ENCODE assay signal across 17 mouse cellular contexts in genomic region chr3:153738421-153738820, GRCm38 (mm10). TPM values are rescaled to one million over a fixed set of nuclear protein-coding genes. Genes with fewer than 3 reads are reported as not detected.
DNase-seq lines count a peak whose midpoint lies in the region; ATAC-seq and TF ChIP-seq lines count a peak whose summit lies in the region.
"Had no signal": no experiment of that assay in that cellular context is flagged by ENCODE, and none has a peak within 500 bp of the region (broad histone marks: within the 10 kb centered on the region; RNA-seq: fewer than 3 reads in every experiment).

No protein-coding gene starts in this region.

- no peak overlapping the region for H3K9ac ChIP-seq in forebrain, embryonic 12.5 days
- H3K9ac ChIP-seq in forebrain, embryonic 15.5 days (replicated peaks): no peak overlapping the region
- H3K9ac ChIP-seq in stomach, embryonic 14.5 days (replicated peaks; ENCODE audit: low read depth, low read length): no peak overlapping the region
- no peak overlapping the region for H3K9ac ChIP-seq in stomach, postnatal 0 days (ENCODE audit: low read length)
- no peak overlapping the region for H3K9ac ChIP-seq in hindbrain, embryonic 16.5 days (ENCODE audit: low read depth, low read length)
- H3K9ac ChIP-seq: heart, embryonic 13.5 days; liver, embryonic 13.5 days; midbrain, embryonic 15.5 days had no signal

- no peaks in the 10 kb centered on the region for H3K36me3 ChIP-seq in forebrain, embryonic 12.5 days (replicated peaks)
- no peaks in the 10 kb centered on the region for H3K36me3 ChIP-seq in forebrain, embryonic 15.5 days
- H3K36me3 ChIP-seq in stomach, embryonic 14.5 days (ENCODE audit: control insufficient read depth, insufficient read depth, low read length): no peaks in the 10 kb centered on the region
- H3K36me3 ChIP-seq in stomach, postnatal 0 days (ENCODE audit: control insufficient read depth, insufficient read depth, low read length): no peaks in the 10 kb centered on the region
- H3K36me3 ChIP-seq in hindbrain, embryonic 16.5 days (ENCODE audit: control insufficient read depth, insufficient read depth, low read length): no peaks in the 10 kb centered on the region
- H3K36me3 ChIP-seq in thymus, adult 2 months (ENCODE audit: control insufficient read depth, insufficient read depth, low read length): no peaks in the 10 kb centered on the region
- H3K36me3 ChIP-seq: heart, embryonic 13.5 days; liver, embryonic 13.5 days; midbrain, embryonic 15.5 days had no signal

- H3K4me2 ChIP-seq in forebrain, embryonic 12.5 days: no peak overlapping the region; the same call in 1 of the 2 replicates
- H3K4me2 ChIP-seq in forebrain, embryonic 15.5 days (replicated peaks): no peak overlapping the region
- H3K4me2 ChIP-seq in stomach, embryonic 14.5 days (replicated peaks; ENCODE audit: low read depth, low read length): no peak overlapping the region
- no peak overlapping the region for H3K4me2 ChIP-seq in stomach, postnatal 0 days (replicated peaks; ENCODE audit: low read depth)
- H3K4me2 ChIP-seq in hindbrain, embryonic 16.5 days (ENCODE audit: low read length): no peak overlapping the region
- H3K4me2 ChIP-seq: heart, embryonic 13.5 days; liver, embryonic 13.5 days; midbrain, embryonic 15.5 days had no signal

- TF ChIP-seq POLR2A in thymus, adult 2 months (IDR thresholded peaks at IDR 0.05; ENCODE audit: control insufficient read depth, extremely low read depth, insufficient read depth, low read length, poor library complexity): no peak
- no peak for TF ChIP-seq POLR2A in cerebellum, adult 2 months (IDR thresholded peaks at IDR 0.05; ENCODE audit: borderline replicate concordance, insufficient read depth, low read length)

- H3K4me3 ChIP-seq in forebrain, embryonic 12.5 days (replicated peaks): no peak overlapping the region
- no peak overlapping the region for H3K4me3 ChIP-seq in forebrain, embryonic 15.5 days
- no peak overlapping the region for H3K4me3 ChIP-seq in stomach, embryonic 14.5 days (ENCODE audit: low read depth, low read length)
- H3K4me3 ChIP-seq in stomach, postnatal 0 days (ENCODE audit: low read depth, low read length): no peak overlapping the region
- H3K4me3 ChIP-seq in hindbrain, embryonic 16.5 days (ENCODE audit: low read length): no peak overlapping the region
- H3K4me3 ChIP-seq in thymus, adult 2 months (ENCODE audit: control insufficient read depth, insufficient read depth, low read length): no peak overlapping the region
- H3K4me3 ChIP-seq in cerebellum, adult 2 months (replicated peaks; ENCODE audit: insufficient read depth, low read depth, low read length): no peak overlapping the region
- H3K4me3 ChIP-seq: heart, embryonic 13.5 days; liver, embryonic 13.5 days; midbrain, embryonic 15.5 days had no signal

- H3K27ac ChIP-seq in forebrain, embryonic 12.5 days: no peak overlapping the region
- no peak overlapping the region for H3K27ac ChIP-seq in forebrain, embryonic 15.5 days (replicated peaks)
- peak overlapping the region; percentile 58 for H3K27ac ChIP-seq in stomach, embryonic 14.5 days (ENCODE audit: low read length)
- no peak overlapping the region for H3K27ac ChIP-seq in stomach, postnatal 0 days (replicated peaks)
- H3K27ac ChIP-seq in hindbrain, embryonic 16.5 days (ENCODE audit: low read depth, low read length): no peak overlapping the region
- H3K27ac ChIP-seq in thymus, adult 2 months (ENCODE audit: control insufficient read depth, insufficient read depth, low read length): no peak overlapping the region
- no peak overlapping the region for H3K27ac ChIP-seq in cerebellum, adult 2 months (ENCODE audit: insufficient read depth, low read length)
- H3K27ac ChIP-seq: heart, embryonic 13.5 days; liver, embryonic 13.5 days; midbrain, embryonic 15.5 days had no signal

- 11% methylated on average over 10 of the region's 10 CpGs for WGBS in forebrain, embryonic 12.5 days
- 8% methylated on average over 10 of the region's 10 CpGs for WGBS in forebrain, embryonic 15.5 days
- 48% methylated on average over 10 of the region's 10 CpGs for WGBS in stomach, embryonic 14.5 days
- 46% methylated on average over 10 of the region's 10 CpGs for WGBS in stomach, postnatal 0 days
- 19% methylated on average over 10 of the region's 10 CpGs for WGBS in hindbrain, embryonic 16.5 days
- WGBS in thymus, adult 2 months: 94% methylated on average over 10 of the region's 10 CpGs
- WGBS in cerebellum, adult 2 months: 59% methylated on average over 10 of the region's 10 CpGs

- ATAC-seq in forebrain, embryonic 12.5 days (ENCODE audit: low FRiP score): peak; percentile 72
- ATAC-seq in forebrain, embryonic 15.5 days (replicated peaks): no peak
- no peak for ATAC-seq in stomach, embryonic 14.5 days (ENCODE audit: insufficient number of reproducible peaks, insufficient read depth, low FRiP score, low read depth)
- ATAC-seq in stomach, postnatal 0 days (ENCODE audit: low FRiP score, low TSS enrichment): no peak
- ATAC-seq in hindbrain, embryonic 16.5 days: peak; percentile 43
- ATAC-seq: midbrain, embryonic 15.5 days had no signal

- no peak for TF ChIP-seq CTCF in stomach, postnatal 0 days (IDR thresholded peaks at IDR 0.05; ENCODE audit: low read depth)
- no peak for TF ChIP-seq CTCF in thymus, adult 2 months (IDR thresholded peaks at IDR 0.05; ENCODE audit: borderline replicate concordance, control insufficient read depth, extremely low read depth, insufficient read depth, low read length, poor library complexity)
- no peak for TF ChIP-seq CTCF in cerebellum, adult 2 months (IDR thresholded peaks at IDR 0.05; ENCODE audit: borderline replicate concordance, insufficient read depth, low read depth, low read length)

- no peak for DNase-seq in stomach, postnatal 0 days (ENCODE audit: low spot score)
- no peak for DNase-seq in thymus, adult 2 months
- DNase-seq in cerebellum, adult 2 months: no peak
- DNase-seq in lung, adult 18-20 months: no peak
- DNase-seq: cerebellum, adult 8-10 months; gastrocnemius, postnatal 14 days; kidney, postnatal 14 days; liver, embryonic 13.5 days; lung, postnatal 14 days; right cerebral cortex, postnatal 25 days; thymus, postnatal 4 days had no signal

- TF ChIP-seq EP300 in stomach, postnatal 0 days (optimal IDR thresholded peaks at IDR 0.05): no peak

- H3K9me3 ChIP-seq in forebrain, embryonic 12.5 days: no peaks in the 10 kb centered on the region
- H3K9me3 ChIP-seq in forebrain, embryonic 15.5 days: no peaks in the 10 kb centered on the region
- H3K9me3 ChIP-seq in stomach, embryonic 14.5 days (ENCODE audit: control insufficient read depth, low read depth, low read length): no peaks in the 10 kb centered on the region
- H3K9me3 ChIP-seq in stomach, postnatal 0 days (ENCODE audit: control insufficient read depth, low read length): no peaks in the 10 kb centered on the region
- H3K9me3 ChIP-seq in hindbrain, embryonic 16.5 days (ENCODE audit: control insufficient read depth, low read length): no peaks in the 10 kb centered on the region
- H3K9me3 ChIP-seq: heart, embryonic 13.5 days; liver, embryonic 13.5 days; midbrain, embryonic 15.5 days had no signal

- peaks cover 10% of the 10 kb centered on the region for H3K27me3 ChIP-seq in forebrain, embryonic 12.5 days
- H3K27me3 ChIP-seq in forebrain, embryonic 15.5 days: no peaks in the 10 kb centered on the region
- no peaks in the 10 kb centered on the region for H3K27me3 ChIP-seq in stomach, embryonic 14.5 days (ENCODE audit: control insufficient read depth, insufficient read depth, low read length)
- H3K27me3 ChIP-seq in stomach, postnatal 0 days (ENCODE audit: control insufficient read depth, insufficient read depth, low read length): no peaks in the 10 kb centered on the region
- H3K27me3 ChIP-seq in hindbrain, embryonic 16.5 days (replicated peaks; ENCODE audit: control insufficient read depth, insufficient read depth, low read length): no peaks in the 10 kb centered on the region
- no peaks in the 10 kb centered on the region for H3K27me3 ChIP-seq in thymus, adult 2 months (ENCODE audit: control insufficient read depth, insufficient read depth, low read length)
- no peaks in the 10 kb centered on the region for H3K27me3 ChIP-seq in cerebellum, adult 2 months (ENCODE audit: control insufficient read depth, insufficient read depth, low read length)
- H3K27me3 ChIP-seq: midbrain, embryonic 15.5 days had no signal

- peaks cover 32% of the 10 kb centered on the region for H3K4me1 ChIP-seq in forebrain, embryonic 12.5 days
- H3K4me1 ChIP-seq in forebrain, embryonic 15.5 days: peaks cover 16% of the 10 kb centered on the region
- H3K4me1 ChIP-seq in stomach, embryonic 14.5 days (ENCODE audit: control insufficient read depth, insufficient read depth, low read length): peaks cover 15% of the 10 kb centered on the region; the same call in 1 of the 2 replicates
- no peaks in the 10 kb centered on the region for H3K4me1 ChIP-seq in stomach, postnatal 0 days (replicated peaks; ENCODE audit: control insufficient read depth, insufficient read depth)
- H3K4me1 ChIP-seq in hindbrain, embryonic 16.5 days (ENCODE audit: control insufficient read depth, insufficient read depth, low read depth, low read length): peaks cover 6% of the 10 kb centered on the region
- H3K4me1 ChIP-seq in thymus, adult 2 months (replicated peaks; ENCODE audit: control insufficient read depth, insufficient read depth, low read length): no peaks in the 10 kb centered on the region
- no peaks in the 10 kb centered on the region for H3K4me1 ChIP-seq in cerebellum, adult 2 months (ENCODE audit: control insufficient read depth, insufficient read depth, low read length)

RNA-seq across cellular contexts. Expression of gene St6galnac3, which starts 13.4 kb away (rescaled TPM):
- polyA plus RNA-seq in forebrain, embryonic 12.5 days (2016; fragmentation: Nextera tagmentation; extraction: Ambion mirVana): 22.7 and 26.9 TPM in 2 replicates
- polyA plus RNA-seq in forebrain, embryonic 15.5 days (2015; fragmentation: Nextera tagmentation; extraction: Ambion mirVana): 24.4 and 24.5 TPM in 2 replicates
- 46.6 and 51.6 TPM in 2 replicates for polyA plus RNA-seq in stomach, embryonic 14.5 days (2014; fragmentation: Nextera tagmentation; extraction: Ambion mirVana)
- polyA plus RNA-seq in stomach, postnatal 0 days (2015; fragmentation: Nextera tagmentation; extraction: Ambion mirVana): 4.5 and 6.2 TPM in 2 replicates
- polyA plus RNA-seq in hindbrain, embryonic 16.5 days (2015; fragmentation: Nextera tagmentation; extraction: Ambion mirVana): 20.7 and 23.2 TPM in 2 replicates
- 1.3 and 1.6 TPM in 2 replicates for polyA plus RNA-seq in thymus, adult 2 months (2012; rRNA removed)
- 11.9 and 14.6 TPM in 2 replicates for polyA plus RNA-seq in cerebellum, adult 2 months (2012; rRNA removed)

Comparison
In these comparisons a context has a peak if more than half of its experiments do, and no peak if none do; other contexts are left out.
1. ATAC-seq: peak in forebrain, embryonic 12.5 days (single experiment) and hindbrain, embryonic 16.5 days (single experiment); none in forebrain, embryonic 15.5 days (single experiment), stomach, embryonic 14.5 days (single experiment) and stomach, postnatal 0 days (single experiment).